Mouse (Mus musculus) olfactory bulb, adult 2 months (tissue): Measurements from ENCODE around the gene Sdccag8.

ENCODE experiments used
- CTCF ChIP-seq: fragments of 200-500 bp; IDR thresholded peaks from 2 replicates; pipeline ENCODE4 v1.5.1; 2012; ENCODE audit warnings: low read depth, mild to moderate bottlenecking, low read length, moderate library complexity; ENCODE audit not compliant: insufficient read depth
- POLR2A ChIP-seq: fragments of 200-500 bp; IDR thresholded peaks from 2 replicates; pipeline ENCODE4 v1.6.1; 2012; ENCODE audit warnings: mild to moderate bottlenecking, low read depth, low read length, moderate library complexity; ENCODE audit not compliant: insufficient read depth

GRCm38 (mm10) chr1:176811892-176812291 is 2.6 kb upstream of the Sdccag8 start:
- no peak for TF ChIP-seq POLR2A
- no peak for TF ChIP-seq CTCF
